Mouse (Mus musculus): ENCODE results near the gene Usp30. TPM values are rescaled to one million over a fixed set of nuclear protein-coding genes. Genes with fewer than 3 reads are reported as not detected.
A peak's percentile ranks its signal among the peaks of the same experiment; 100 is the strongest.

The Usp30 gene
- total RNA-seq, 4 experiments from 2014 or later: 7.8 to 9.4 (median 8.6) TPM

GRCm38 (mm10) chr5:114155168-114155933 lies 90.1 kb downstream of the Usp30 start:
- DNase-seq (ENCODE audit: low spot score in 2 of 2): peak; percentile 63 to 77

GRCm38 (mm10) chr5:114157236-114157635 lies 92.0 kb downstream of the Usp30 start:
- DNase-seq (ENCODE audit: low spot score in 2 of 2): no peak

DNA sequence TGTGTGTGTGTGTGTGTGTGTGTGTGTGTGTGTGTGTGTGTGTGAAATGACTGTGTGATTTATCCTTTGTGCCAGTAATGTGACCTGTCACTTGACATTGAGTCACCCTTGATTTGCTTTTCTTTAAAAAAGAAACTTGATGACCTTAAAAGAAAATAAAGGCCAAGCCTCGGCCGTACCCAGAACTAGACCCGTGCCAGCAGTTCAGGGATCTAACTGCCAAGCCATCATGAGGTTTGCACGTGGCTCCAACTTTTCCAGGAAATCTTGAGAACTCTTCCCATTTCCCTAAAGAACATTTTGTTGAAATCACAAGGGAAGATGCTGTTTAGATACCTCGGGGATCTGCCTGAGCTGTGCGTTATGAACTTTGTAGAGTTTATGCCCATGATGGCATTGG lies 96.2 kb downstream of the Usp30 start:
- no peak for DNase-seq (ENCODE audit: low spot score in 2 of 2)

GRCm38 (mm10) chr5:114162106-114162815 lies 97.0 kb downstream of the Usp30 start:
- DNase-seq (ENCODE audit: low spot score in 2 of 2): no peak

DNA sequence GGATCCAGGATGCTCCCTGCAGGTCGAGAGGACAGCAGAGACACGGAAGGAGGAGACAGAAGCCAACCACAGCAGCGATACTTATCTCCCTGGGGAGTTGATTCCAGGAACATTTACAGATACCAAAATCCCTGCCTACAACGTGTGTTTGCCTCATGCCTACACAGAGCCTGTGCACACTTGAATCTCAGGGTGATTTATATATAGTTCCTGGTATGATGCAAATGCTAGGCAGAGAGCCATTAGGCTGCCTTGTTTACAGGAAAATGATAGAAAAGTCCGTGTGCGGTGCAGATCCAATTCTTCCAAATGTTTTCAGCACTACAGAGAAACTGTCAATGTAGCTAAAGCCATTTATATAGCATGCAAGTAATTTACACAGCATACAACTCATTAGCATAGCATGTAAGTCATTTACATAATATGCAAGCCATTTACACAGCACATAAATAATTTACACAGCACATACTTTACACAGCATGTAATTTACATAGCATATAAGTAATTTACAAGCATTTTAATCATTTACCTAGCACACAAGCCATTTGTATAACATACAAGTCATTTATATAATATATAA lies 97.9 kb downstream of the Usp30 start:
- no peak for DNase-seq (ENCODE audit: low spot score in 2 of 2)

GRCm38 (mm10) chr5:114170345-114170744 lies 105.1 kb downstream of the Usp30 start:
- no peak for DNase-seq (ENCODE audit: low spot score in 2 of 2)

- DNase-seq (ENCODE audit: low spot score in 2 of 2): no peak
Observed at GRCm38 (mm10) chr5:114172936-114173335, 107.7 kb downstream of the Usp30 start.

- no peak for DNase-seq (ENCODE audit: low spot score in 2 of 2)
Observed at GRCm38 (mm10) chr5:114173458-114173857, 108.2 kb downstream of the Usp30 start.

GRCm38 (mm10) chr5:114173877-114174581 lies 108.8 kb downstream of the Usp30 start:
- no peak for DNase-seq (ENCODE audit: low spot score in 2 of 2)

Other genes with a start within 250 kb of the Usp30 start
- gene Selplg, start 232.8 kb upstream of the Usp30 start, total RNA-seq (2022): 1 to 10 TPM in 1 of 4 experiments, under 1 TPM in 3; 0.41 to 1.5 (median 0.48) TPM
- 1 to 10 TPM; 7.0 to 9.8 (median 8.2) TPM for gene Coro1c, start 156.7 kb upstream of the Usp30 start, total RNA-seq (2022)
- 1 to 10 TPM; 6.3 to 9.8 (median 6.9) TPM for gene Ssh1, start 71.6 kb upstream of the Usp30 start, total RNA-seq (2022)
- not detected for gene Dao, start 61.8 kb upstream of the Usp30 start, total RNA-seq (2022)
- gene Svop, start 26.1 kb downstream of the Usp30 start, total RNA-seq (2022): not detected
- gene Alkbh2, start 62.8 kb downstream of the Usp30 start, total RNA-seq (2022): 1 to 10 TPM in 1 of 4 experiments, under 1 TPM in 2, not detected in 1; 0.67 to 1.2 (median 0.94) TPM
- gene Ung, start 64.9 kb downstream of the Usp30 start, total RNA-seq (2022): 10 to 100 TPM in 2 of 4 experiments, 1 to 10 TPM in 2; 6.8 to 11.5 (median 10.0) TPM
- gene Acacb, start 81.1 kb downstream of the Usp30 start, total RNA-seq (2022): 100 to 1,000 TPM; 163 to 191 (median 187) TPM
- gene Foxn4, start 208.3 kb downstream of the Usp30 start, total RNA-seq (2022): not detected
- gene Myo1h, start 223.7 kb downstream of the Usp30 start, total RNA-seq (2022): not detected

Data from gastrocnemius, adult 8-10 months (tissue).